Mouse (Mus musculus): ENCODE measurements around the gene Veph1. TPM values are rescaled to one million over a fixed set of nuclear protein-coding genes. Genes with fewer than 3 reads are reported as not detected.

Gene Veph1
- polyA plus RNA-seq, 1 experiment from 2014 or later: 0.89 TPM

DNA sequence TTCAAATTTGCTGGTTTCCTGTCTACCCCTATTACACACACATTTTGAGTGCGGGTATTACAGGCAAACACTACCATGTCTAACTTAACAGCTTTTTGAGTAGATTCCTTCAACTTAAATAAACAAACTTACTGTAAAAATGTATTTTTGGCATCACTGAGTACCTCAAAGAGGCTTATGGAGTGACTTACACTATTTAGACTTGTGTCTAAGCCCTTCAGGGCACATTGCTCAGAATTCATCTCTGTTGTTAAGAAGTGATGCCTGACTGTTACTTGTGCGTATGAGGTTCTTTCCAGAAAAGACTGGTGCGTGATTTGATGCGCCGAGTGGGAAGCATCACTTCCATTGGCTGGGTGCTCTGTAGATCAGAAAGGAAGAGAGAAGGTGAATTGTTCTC is 277.5 kb downstream of the Veph1 start:
- no peaks in the 10 kb centered on the region for H3K36me3 ChIP-seq
- H3K9me3 ChIP-seq: no peaks in the 10 kb centered on the region
- no peak overlapping the region for H3K27ac ChIP-seq
- H3K4me1 ChIP-seq: no peaks in the 10 kb centered on the region
- WGBS: 90% methylated on average over 5 of the region's 5 CpGs
- no peak overlapping the region for H3K4me3 ChIP-seq
- DNase-seq (ENCODE audit: low spot score): no peak
- no peaks in the 10 kb centered on the region for H3K27me3 ChIP-seq (ENCODE audit: insufficient read depth, poor library complexity, severe bottlenecking)

DNA sequence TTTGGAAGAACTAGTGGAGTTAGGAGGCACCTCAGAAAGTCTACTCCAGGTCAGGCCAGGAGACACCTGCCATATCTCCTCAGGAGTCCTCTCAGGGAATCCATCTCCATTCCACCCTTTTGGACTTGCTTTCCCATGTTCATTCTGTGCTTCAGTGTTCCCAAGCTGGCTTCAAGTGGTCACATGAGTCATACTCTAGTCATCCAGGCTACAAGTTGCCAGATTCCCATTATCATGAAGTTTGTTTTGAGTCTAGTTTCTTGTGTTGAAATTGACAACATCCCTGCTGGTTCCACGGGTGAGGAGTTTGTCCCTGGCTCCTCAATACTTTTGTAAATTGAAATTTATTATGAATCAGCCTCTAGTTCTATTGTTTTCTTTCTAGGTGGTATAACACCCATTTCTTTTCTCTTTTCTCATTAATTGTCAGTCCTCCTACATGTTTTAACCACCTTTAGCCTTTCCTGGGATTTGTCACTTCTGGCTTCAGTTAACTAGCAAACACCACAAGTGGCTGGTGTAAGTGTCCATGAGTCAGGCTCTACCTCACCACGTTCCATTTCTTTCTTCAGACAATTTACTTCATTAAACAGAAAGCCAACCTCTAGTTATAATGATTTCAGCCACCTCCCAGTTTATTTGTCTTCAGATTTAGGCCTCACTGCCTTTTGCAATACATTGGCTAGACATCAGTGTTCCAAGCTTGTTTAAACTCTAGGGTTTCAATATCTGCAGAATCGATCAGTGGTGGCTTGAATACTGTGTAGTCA is 288.8 kb downstream of the Veph1 start:
- WGBS: 68% methylated on average over 3 of the region's 3 CpGs
- Histone ChIP-seq H3K9me3 (no peaks in the 10 kb centered on the region), H3K27me3 (ENCODE audit: insufficient read depth, poor library complexity, severe bottlenecking) (no peaks in the 10 kb centered on the region), H3K27ac (no peak overlapping the region), H3K36me3 (no peaks in the 10 kb centered on the region), H3K4me3 (no peak overlapping the region), H3K4me1 (no peaks in the 10 kb centered on the region)
- no peak for DNase-seq (ENCODE audit: low spot score)

DNA sequence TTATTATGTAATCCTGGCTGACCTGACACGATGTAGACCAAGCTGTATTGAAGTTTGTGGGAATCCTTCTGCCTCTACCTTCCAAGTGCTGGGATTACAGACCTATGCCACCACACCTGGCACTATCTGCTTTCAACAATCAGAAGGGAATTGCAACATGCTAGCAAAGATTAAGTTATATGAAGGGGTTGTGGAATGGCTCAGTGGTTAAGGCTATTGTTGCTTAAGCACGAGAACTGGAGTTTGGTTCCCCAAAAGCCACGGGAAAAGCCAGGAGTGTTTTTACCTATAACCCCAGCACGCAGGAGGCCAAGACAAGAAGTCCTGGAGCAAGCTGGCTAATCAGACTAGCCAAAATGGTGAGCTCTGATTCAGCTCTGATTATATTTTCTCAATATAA is 291.6 kb downstream of the Veph1 start:
- no peak for DNase-seq (ENCODE audit: low spot score)
- 82% methylated on average over 4 of the region's 4 CpGs for WGBS
- Histone ChIP-seq H3K36me3 (no peaks in the 10 kb centered on the region), H3K4me3 (no peak overlapping the region), H3K27me3 (ENCODE audit: insufficient read depth, poor library complexity, severe bottlenecking) (no peaks in the 10 kb centered on the region), H3K27ac (no peak overlapping the region), H3K4me1 (no peaks in the 10 kb centered on the region), H3K9me3 (no peaks in the 10 kb centered on the region)

DNA sequence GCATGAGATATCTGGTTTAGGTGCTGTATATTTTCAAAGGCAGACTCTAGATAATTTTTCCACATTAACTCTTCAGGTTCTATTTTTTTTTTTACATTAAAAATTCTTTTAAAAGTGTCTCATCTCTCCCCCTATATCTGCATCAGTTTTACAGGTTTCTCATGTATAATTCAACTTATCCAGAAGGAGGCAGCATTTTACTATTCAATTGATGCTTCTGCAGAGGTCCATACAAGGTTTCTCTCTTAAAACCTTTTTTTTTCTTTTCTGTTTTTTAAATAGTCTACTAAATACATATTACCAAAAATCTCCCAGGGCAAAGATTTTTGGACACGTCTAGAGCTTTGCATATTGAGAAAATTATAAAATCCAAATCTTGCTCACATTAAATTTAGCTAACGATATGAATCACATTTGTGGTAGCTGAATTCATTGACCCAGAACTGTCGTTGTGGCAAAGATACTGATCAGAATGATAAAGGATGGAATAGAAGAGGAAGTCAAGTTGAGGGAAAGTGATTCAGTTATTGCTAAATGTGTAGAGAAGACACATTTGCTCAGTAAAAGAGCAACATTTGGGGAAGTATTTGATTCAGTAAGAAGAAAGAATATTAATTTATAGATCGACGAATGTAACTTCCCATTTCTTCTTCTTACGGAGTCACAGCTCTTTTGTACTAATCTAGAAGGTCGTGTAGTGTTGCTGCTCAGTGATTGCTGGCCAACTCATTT is 292.3 kb downstream of the Veph1 start:
- 65% methylated on average over 7 of the region's 7 CpGs for WGBS
- Histone ChIP-seq H3K9me3 (no peaks in the 10 kb centered on the region), H3K36me3 (no peaks in the 10 kb centered on the region), H3K4me3 (no peak overlapping the region), H3K27me3 (ENCODE audit: insufficient read depth, poor library complexity, severe bottlenecking) (no peaks in the 10 kb centered on the region), H3K27ac (no peak overlapping the region), H3K4me1 (no peaks in the 10 kb centered on the region)
- DNase-seq (ENCODE audit: low spot score): no peak

Other genes with a start within 250 kb of the Veph1 start
- 2.2 and 4.4 TPM in 2 replicates for gene Ptx3, start 76.9 kb downstream of the Veph1 start, polyA plus RNA-seq (2016; fragmentation: Nextera tagmentation; extraction: Ambion mirVana)

Measured in heart, embryonic 10.5 days (tissue).